Mouse (Mus musculus) layer of hippocampus, adult 18-20 months (tissue): Measurements from ENCODE around the gene Chmp5. TPM values are rescaled to one million over a fixed set of nuclear protein-coding genes. Genes with fewer than 3 reads are reported as not detected.

Source experiments
- DNase-seq, 2 experiments: peaks; one replicate each; pipeline ENCODE4 v3.0.0; 2022; ENCODE audit warnings: low spot score in 2 of 2
- microRNA-seq, 2 experiments: library from miRNA; unstranded; fragments of <30 nt; microRNA quantifications; one replicate each; pipeline ENCODE4 v1.2.0; 2021
- total RNA-seq, 2 experiments: library from RNA; stranded (reverse); gene quantifications; 2 replicates each; pipeline ENCODE4 v1.2.3; 2021

The Chmp5 gene
- total RNA-seq, 2 experiments from 2014 or later, result 85.7 to 87.2 TPM

GRCm38 (mm10) chr4:41013351-41013750, 65.1 kb downstream of the Chmp5 start:
- DNase-seq, result no peak

Small RNA genes within 50 kb of the gene (microRNA-seq; reads per million reads assigned to microRNA genes)
- 0.59 to 0.99 reads per million in 2 experiments for gene Mir3094

Other genes with a start within 250 kb of the Chmp5 start
- 10 to 100 TPM; 29.5 to 31.2 TPM for gene Aptx, start 245.2 kb upstream of the Chmp5 start, total RNA-seq
- 100 to 1,000 TPM; 333 to 347 TPM for gene Dnaja1, start 226.3 kb upstream of the Chmp5 start, total RNA-seq
- gene Smu1, start 190.5 kb upstream of the Chmp5 start, total RNA-seq, result 10 to 100 TPM; 48.9 to 55.4 TPM
- 1 to 10 TPM; 7.0 to 7.6 TPM for gene B4galt1, start 94.4 kb upstream of the Chmp5 start, total RNA-seq
- gene Spink4, start 28.4 kb upstream of the Chmp5 start, total RNA-seq, result not detected
- gene Bag1, start 113 bp upstream of the Chmp5 start, total RNA-seq, result 100 to 1,000 TPM; 154 to 156 TPM
- 10 to 100 TPM; 65.6 to 68.7 TPM for gene Nfx1, start 22.5 kb downstream of the Chmp5 start, total RNA-seq
- gene Aqp7, start 99.7 kb downstream of the Chmp5 start, total RNA-seq, result under 1 TPM in 1 of 2 experiments, not detected in 1; 0.15 TPM
- not detected for gene Aqp3, start 149.8 kb downstream of the Chmp5 start, total RNA-seq
- gene Nol6, start 176.0 kb downstream of the Chmp5 start, total RNA-seq, result 100 to 1,000 TPM; 107 to 108 TPM
- 10 to 100 TPM; 78.4 to 78.6 TPM for gene Ube2r2, start 187.3 kb downstream of the Chmp5 start, total RNA-seq